Mouse (Mus musculus): Measurements from ENCODE around the gene Bcl2l10. TPM values are rescaled to one million over a fixed set of nuclear protein-coding genes. Genes with fewer than 3 reads are reported as not detected.

Gene Bcl2l10
- total RNA-seq (2021) = not detected
- long read RNA-seq, experiment 1 = 0 reads
- long read RNA-seq, experiment 2 = 0 reads

DNA sequence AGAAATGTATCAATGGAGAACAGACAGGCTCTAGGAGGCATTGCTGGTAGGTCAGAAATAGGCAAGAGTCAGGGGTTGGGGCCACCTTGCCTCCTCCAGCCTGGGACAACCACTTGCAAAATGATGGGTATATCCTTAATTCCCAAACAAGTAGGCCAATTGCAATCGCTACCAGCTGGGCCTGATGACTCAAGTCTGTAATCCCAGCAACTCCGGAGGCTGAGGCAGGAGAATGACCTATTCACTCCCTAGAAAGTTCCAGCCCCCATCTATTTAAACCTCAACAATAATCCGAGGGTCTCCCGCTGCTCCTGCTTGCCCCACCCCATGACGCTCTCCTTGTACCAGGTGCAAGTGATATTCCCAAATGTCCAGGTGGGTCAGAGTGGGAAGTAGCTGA, at the start of gene Bcl2l10:
Gene Bcl2l10 (plus strand): TSS at position 301 of the 400 bp plus-strand sequence.
- no peak for DNase-seq

DNA sequence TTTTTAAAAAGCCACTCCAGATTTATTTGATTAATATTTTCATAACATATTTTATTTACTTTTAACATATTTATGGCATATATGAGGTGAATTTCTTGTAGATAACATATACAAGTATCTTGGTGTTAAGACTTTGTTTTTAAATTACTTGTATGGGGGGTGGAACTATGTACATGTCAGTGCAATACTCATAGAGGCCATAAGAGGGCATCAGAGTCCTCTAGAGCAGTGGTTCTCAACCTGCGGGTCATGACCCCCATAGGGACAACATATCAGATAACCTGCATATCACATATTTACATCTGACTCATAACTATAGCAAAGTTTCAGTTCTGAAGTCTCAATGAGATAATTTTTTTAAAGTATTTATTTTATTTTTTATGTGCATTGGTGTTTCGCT, 48.2 kb upstream of the Bcl2l10 start:
- no peak for DNase-seq

DNA sequence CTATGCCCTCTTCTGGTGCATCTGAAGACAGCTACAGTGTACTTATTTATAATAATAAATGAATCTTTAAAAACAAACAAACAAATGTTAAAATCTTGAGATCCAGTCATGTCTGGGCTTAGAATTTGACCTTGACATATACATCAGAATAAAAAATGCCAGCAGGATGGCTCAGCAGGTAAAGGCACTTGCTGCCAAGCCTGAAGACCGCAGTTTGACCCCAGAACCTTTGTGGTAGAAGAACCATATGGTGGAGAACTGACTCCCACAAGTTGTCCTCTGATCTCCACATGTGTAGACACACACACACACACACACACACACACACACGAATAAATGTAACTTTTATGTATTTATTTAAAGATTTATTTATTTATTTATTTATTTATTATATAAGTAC, 44.5 kb upstream of the Bcl2l10 start:
- no peak for DNase-seq

DNA sequence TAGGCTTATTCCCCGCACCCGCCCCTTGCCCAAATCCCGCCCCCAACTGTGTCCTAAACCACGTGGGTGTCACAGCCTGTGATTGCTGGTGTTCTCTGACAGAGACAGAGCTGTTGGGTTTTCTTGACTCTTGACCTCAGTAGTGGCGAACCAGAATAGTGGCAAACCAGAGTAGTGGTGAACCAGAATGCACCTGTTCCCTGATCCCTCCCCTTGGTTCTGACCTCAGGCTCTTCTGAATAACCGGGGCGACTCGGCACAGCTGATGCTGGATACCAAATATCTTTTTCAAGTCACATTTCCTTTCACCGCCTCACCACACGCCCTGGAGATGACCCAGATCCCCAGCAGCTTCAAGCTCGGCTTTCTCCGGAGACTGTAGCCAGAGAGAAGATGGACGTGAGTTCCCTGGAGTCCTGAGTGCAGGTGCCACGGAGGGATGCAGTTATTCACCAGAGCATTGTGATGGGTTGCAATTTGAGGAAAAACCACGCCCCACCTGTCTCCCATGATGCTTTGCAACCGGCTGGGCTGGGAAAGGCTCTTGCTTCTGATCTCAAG, 43.8 kb upstream of the Bcl2l10 start:
- no peak for DNase-seq

DNA sequence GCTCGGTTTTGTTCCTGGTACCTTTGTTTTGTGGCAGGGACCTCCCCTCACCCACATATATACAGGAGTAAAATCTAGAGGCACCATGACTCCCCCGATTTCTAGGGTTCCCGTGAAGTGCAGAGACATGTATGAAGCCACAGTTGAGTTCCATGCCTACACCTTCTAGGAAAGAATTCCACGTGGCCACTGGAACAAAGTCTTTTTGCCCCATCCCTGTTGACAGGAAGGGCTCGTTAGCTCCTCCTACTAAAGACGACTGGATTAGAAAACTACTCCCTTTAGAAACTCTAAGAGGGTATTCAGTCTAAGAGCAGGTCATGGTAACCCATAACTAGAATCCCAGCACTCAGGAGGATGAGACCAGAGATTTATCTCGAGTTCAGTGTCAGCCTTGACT, 43.3 kb upstream of the Bcl2l10 start:
- DNase-seq = no peak

DNA sequence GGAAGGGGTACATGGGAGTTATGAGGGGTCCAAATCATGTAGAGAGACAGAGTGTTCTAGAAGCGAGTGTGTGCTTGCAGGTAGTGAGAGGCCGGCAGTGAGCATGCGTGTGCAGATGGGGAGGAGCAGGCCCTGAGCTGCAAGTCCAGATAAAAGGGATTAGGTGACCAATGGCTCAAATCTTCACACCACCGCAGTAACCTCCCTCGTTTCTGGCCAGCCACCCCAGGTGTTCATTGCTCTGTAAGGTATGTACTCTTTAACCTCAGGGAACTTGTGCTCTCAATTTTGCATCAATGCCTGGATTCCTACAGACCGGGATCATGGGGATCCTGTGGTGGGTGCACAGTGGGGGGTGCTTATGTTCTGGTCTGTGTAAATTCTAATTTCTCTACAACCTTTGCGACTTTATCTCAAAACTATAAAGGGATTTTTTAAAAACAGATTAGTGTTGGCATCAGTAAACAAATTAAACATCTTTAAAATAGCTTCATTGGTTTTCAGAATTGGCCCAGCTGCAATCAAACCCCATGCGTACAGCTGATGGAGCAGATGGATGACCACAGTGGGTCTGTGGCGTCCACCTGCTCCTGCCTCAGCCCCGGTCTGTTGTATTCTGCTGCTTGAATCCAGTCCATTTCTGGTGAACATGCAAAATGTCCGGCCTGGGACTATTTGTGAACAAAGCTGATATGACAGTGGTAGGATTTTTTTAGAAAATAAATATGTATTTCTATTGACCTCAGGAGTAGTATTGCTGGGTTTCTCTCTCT, 41.2 kb upstream of the Bcl2l10 start, which contains the start of gene Gnb5:
Gene Gnb5 (plus strand): TSS at position 163 of the 773 bp plus-strand sequence.
- no peak for DNase-seq

DNA sequence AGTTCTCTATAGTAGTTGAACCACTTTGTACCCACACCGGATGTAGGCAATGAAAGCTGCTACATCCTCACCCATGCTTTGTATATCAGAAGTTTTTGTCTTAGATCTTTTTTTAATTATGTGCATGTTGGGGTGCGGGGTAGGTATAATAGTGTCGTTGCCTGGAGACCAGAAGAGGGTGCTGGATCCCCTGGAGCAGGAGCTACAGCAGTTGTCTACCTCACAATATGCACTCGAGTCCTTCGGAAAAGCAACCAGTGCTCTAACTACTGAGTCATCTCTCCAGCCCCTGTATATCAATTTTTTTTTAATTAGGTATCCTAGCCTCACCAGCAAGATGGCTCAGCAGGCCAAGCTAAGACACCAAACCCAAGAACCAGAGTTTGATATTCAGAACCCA, 40.5 kb upstream of the Bcl2l10 start:
- DNase-seq = no peak

DNA sequence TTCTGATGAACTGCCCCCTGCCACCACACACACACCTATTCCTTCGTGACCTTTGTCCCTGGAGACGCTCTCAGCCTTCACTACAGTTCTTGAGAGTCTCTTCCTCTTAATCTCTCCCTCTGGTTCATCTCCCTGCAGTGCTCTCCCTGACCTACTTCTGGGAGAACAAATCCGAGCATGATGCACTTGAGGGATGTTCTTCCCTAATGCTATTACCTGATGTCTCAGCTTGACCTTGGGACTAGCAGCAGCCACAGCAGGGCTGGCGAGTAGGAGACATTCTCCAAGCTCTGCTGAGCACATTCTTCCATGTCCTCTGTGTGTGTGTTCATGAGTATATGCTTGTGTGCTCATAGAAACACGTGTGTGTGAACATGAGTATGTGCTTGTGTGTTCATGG, 38.9 kb upstream of the Bcl2l10 start:
- no peak for DNase-seq

DNA sequence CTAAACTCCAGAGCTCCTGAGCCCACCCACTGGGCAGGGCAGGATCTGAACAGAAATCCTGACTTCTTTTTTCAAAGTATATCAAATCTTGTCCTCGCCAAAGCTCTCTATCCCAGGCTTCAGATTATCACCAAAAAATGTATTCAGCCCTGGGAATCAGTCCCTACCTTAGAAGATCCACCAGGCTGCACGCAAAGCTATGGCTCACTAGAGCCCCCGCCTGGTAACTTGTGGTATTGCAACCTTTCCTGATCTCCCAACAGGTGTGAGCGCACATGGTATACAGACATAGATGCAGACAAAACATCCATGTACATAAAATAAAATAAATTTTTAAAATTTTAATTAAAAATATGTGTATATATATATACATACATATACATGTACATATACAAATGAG, 35.5 kb upstream of the Bcl2l10 start:
- peak; percentile 85 for DNase-seq

DNA sequence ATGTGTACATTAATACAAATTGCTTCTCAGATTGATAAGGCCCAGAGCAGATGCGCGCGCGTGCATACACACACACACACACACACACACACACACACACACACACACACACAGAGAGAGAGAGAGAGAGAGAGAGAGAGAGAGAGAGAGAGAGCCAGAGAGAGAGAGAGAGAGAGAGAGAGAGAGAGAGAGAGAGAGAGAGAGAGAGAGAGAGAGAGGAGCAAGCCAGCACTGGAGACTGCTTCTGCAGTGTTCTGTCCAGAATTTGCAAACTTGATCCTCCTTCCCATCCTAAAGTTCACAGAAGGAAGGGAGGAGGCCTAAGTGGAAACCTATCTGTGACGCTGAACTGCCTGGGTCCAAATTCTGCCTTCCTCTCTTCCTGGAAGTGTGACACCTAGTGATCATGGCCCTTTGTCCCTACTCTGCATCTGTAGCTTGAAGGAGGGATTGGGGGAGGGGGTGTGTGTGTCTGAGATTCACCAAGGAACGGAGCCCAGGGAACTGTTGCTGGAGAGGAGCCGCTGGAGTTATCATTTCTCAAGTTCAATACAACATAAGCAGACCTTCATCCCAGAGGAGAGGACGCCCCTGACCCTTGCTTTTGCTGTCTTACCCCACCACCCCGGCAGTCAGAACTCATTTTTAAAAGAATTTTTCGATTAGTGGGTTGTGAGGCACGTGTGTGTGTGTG, 34.3 kb upstream of the Bcl2l10 start:
- no peak for DNase-seq

DNA sequence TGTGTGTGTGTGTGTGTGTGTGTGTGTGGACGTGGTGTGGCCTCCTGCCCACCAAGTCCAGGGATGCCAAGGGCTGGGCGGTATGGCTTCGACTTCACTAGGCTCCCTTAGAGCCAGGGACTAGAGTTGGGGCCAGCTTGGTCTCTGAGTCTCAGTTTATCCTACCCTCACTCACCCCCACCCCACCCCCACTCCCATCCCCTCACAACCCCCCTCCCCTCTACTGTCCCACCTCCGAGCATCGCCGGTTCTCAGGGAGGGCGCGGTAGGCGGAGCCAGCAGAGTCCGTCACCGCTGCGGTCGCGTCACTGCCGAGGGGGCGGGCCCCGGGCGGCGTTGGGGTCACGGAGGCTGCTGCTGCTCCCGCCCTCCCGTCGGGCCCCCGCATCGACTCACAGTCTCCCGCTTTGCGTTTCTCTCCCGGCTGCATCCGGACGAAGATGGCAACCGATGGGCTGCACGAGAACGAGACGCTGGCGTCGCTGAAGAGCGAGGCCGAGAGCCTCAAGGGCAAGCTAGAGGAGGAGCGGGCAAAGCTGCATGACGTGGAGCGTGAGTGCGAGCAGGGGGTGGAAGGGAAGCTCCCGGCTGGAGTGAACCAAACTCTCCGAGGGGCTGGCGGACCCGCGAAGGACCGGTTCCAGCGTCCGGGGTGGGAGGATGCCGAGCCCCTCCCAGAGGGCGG, 33.6 kb upstream of the Bcl2l10 start:
- peak; percentile 81 for DNase-seq

DNA sequence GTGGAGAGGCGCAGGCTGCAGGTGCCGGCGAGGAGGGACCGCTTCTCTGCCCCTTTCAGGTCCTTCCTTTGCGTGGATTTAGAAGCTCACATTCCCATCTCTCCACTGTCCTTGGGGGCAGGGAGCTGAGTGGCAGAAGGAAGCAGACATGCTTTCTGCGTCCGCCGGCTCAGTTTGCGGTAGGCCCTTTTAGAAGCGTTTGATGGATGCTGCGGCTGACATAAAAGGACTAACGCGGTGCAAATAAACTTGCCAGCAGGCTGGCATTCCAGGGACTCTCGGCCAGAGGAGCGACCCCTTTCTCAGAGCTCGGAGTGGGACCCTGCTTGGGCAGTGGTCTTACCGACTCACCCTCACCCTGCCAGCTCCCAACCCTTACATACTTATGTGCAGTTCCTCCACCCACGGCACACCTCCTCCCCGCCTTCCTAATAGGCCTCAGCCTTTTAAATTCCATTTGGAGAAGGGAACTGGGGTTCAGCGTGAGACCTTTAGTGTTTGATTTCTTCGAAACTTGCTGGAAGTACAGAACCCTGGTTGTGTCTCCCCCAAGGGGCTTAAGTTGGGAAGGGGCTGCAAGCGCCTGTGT, 32.9 kb upstream of the Bcl2l10 start:
- DNase-seq = no peak

DNA sequence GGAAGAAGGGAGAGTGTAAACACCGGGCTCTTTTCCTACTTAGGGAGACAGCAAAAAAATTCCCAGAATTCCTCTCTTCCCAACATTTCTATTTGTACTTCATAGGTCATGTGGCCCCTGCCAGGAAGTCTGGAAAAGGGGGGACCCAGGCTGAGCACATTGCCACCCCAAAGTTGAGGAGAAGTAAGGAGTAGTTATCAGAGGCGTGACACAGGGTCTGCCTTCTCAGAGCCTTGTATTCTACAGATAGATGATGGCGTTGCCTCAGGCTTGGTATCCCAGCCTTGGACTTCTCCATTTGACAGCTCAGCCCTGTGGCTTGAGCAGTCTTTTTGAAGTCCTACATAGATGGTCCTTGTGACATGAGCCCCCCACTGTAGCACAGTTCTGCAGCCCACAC, 32.3 kb upstream of the Bcl2l10 start:
- no peak for DNase-seq

DNA sequence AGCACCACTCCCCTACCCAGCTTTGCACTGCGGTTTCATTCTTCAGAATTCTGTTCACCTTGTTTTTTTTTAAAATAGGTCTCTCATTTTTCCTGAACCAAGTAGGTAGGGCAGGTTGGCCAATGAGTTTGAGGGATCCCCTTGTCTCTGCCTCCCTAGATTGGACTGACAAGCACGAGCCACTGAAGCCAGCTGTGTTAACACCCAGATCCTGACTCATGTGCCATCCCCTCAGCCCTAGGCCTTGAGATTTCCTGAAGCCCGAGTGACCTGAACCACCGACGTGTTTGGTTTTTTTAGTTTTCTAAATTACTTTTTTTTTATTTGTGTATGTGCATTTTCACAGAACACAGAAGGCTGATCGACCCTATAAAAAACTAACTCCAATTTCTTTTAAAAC, 30.8 kb upstream of the Bcl2l10 start:
- no peak for DNase-seq

DNA sequence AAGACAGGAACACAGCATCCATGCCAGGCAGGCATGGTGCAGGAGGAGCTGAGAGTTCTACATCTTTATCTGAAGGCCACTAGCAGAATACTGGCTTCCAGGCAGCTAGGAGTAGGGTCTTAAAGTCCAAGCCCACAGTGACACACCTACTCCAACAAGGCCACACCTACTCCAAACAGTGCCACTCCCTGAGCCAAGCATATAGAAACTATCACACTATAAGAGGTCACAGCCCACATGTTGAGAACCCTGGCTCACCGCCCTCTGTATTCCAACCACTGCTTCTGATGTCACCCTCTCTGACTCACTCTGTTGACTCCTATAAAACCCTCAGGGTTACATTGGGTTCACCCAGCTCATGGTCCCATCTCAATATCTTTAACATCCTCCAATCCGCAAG, 29.4 kb upstream of the Bcl2l10 start:
- DNase-seq = no peak

DNA sequence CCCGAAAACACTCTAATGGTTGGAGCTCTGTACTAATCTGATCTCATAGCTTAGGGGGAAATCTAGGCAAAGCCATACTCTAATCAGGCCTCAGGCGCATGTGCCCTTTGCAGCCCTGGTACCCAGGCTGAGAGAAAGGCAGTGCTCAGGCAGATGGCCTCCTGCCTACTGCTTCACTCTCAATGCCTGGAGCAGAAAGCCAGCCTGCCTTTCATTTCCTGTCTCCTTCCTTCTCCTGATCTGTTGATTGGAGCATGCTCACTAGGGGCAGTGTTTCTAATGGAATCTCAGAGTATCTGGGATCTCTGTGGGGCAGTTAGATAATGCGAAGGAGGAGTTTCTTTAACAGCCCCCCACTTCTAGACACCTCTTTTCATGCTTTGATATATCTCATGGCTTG, 28.2 kb upstream of the Bcl2l10 start:
- DNase-seq = no peak

DNA sequence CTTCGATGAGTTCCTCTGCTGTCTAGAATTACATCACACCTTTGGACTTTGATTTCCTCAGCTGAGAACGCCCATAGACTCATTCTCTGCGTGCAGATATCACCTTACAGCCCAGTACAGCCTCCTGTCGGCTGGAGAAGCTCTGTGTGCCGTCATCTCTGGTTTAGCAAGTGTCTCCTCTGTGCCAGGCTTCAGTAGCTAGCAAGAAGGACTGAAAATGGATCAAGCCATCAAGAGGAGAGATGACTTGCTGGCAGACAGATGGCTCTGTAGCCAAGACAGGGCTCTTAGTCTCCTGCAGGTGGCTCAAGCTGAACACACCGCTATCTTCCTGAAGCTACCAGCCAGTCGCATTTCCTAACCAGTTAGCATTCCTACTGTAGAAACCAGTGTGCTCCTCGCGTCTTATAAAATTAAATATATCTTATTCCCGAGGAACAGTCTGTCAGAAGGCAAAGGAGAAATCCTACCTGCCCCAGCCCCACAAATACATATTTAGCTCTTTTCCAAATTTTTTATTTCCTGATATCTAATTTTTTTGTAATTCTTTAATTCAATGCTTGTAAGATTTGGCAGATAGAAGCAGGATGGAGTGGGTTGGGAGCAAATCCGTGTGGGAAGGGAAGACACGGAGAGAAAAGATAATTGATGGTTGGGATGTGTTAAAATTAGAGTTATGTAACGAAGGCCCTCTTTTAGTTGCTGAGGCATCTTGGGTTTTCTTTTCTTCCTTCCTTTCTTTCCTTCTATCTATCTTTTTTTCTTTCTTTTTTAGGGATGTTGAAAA, 25.3 kb upstream of the Bcl2l10 start:
- DNase-seq = no peak

DNA sequence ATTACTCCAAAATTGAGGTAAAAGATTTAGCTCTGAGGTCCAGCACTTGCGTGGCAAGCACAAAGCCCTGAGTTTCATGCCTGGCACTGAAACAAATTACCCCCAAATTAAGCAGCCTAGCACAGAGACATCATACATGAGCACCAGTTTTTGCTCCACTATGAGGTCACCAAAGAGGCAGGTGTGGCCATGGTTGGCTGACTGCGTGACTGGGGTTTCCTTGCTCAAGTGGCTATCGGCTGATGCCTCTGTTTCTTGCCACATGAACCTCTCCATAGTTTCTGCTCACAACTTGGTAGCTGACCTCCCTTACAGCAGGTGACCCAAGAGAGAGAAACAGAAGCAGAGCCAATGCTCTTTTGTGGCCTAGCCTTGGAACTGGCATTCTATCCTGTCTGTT, 19.5 kb upstream of the Bcl2l10 start:
- DNase-seq = no peak

DNA sequence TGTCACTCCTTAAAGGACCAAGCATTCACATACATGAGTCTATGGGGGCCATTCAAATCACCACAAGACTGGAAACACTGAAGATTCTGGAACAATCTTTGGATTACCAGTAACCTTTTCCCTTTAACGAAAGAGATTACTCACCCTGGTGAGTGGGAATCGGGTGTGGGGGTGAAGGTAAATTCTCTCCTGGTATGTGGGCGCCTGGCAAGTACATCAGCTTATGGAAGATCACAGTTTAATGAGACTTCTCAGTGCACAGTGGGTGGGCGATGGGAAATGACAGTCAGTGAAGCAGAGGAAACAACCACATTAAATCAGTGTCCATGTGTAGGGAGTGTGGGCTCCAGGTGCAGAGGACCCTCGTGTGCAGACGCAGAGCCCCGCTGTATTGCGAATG, 16.7 kb upstream of the Bcl2l10 start:
- no peak for DNase-seq

DNA sequence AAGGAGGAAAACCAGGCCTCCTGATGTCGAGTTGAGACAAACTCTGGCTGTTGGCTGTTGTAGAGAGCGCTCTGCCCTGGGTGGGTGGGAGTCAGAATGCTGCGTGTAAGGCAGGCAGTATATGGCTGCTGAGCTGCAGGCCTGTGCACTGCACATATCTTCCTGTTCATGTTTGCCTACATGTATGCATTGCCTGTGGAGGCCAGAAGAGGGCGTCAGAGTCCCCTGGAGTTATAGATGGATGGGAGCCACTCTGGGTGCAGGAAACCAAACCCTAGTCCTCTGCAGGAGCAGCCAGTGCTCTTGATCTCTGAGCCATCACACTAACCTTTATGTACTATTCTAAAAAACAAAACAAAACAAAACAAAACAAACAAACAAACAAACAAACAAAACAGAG, 13.1 kb upstream of the Bcl2l10 start:
- no peak for DNase-seq

DNA sequence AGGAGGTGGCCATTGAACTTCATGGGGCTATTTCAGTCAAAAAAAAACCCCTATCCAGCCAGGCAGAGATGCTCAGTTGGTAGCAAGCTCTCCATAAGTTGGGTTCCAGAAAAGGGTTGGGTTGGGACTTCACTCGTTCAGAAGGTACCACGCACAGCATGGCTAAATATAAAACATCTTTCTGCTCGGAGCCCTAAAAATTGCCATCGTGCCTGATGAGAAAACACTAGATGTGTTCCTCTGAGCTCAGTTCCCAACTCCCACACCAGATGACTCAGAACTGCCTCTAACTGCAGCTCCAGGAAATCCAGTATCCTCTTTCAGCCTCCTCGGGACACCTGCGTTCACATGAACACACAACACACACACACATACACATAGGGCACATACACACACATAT, 9.5 kb upstream of the Bcl2l10 start:
- DNase-seq = no peak

DNA sequence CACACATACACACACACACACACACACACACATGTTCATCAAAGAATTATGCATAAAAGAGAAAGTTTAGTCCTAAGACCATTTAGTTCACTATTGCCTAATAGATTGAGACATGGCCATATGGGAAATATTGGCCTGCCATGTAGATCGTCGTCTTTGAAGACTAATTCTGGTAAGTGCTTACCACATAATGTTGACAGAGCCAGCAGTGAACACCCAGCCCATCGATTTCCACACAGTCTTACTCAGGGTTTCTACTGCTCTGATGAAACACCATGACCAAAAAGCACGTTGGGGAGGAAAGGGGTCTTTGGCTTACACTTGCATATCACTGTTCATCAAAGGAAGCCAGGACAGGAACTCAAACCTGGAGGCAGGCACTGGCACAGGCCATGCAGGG, 5.1 kb upstream of the Bcl2l10 start:
- DNase-seq = no peak

Measured in gastrocnemius, postnatal 10 days (tissue).